Mouse (Mus musculus) embryo, embryonic 10.5 days (tissue): ENCODE data around the gene Gm12695.
A peak's percentile ranks its signal among the peaks of the same experiment; 100 is the strongest.

Experiments
- DNase-seq: peaks from one replicate; pipeline ENCODE4 v3.0.0-alpha.2; 2015; ENCODE audit warnings: low spot score

Gene Gm12695

GRCm38 (mm10) chr4:96697511-96698217, 87.3 kb downstream of the Gm12695 start:
- peak; percentile 10 for DNase-seq

- DNase-seq: peak; percentile 87
Observed at GRCm38 (mm10) chr4:96696614-96697360, 88.2 kb downstream of the Gm12695 start.

- peak; percentile 13 for DNase-seq
Observed at GRCm38 (mm10) chr4:96687358-96687803, 97.6 kb downstream of the Gm12695 start.

- DNase-seq: peak; percentile 42
Observed at GRCm38 (mm10) chr4:96683474-96683873, 101.5 kb downstream of the Gm12695 start.

- DNase-seq: no peak
Observed at GRCm38 (mm10) chr4:96680966-96681365, 104.0 kb downstream of the Gm12695 start.

GRCm38 (mm10) chr4:96680233-96680632, 104.8 kb downstream of the Gm12695 start:
- peak; percentile 17 for DNase-seq
